Mouse (Mus musculus): ENCODE results near the gene Arhgef1. TPM values are rescaled to one million over a fixed set of nuclear protein-coding genes. Genes with fewer than 3 reads are reported as not detected.

Gene Arhgef1
- 131 and 132 TPM in 2 replicates for polyA plus RNA-seq (2015; fragmentation: Nextera tagmentation; extraction: Ambion mirVana)

DNA sequence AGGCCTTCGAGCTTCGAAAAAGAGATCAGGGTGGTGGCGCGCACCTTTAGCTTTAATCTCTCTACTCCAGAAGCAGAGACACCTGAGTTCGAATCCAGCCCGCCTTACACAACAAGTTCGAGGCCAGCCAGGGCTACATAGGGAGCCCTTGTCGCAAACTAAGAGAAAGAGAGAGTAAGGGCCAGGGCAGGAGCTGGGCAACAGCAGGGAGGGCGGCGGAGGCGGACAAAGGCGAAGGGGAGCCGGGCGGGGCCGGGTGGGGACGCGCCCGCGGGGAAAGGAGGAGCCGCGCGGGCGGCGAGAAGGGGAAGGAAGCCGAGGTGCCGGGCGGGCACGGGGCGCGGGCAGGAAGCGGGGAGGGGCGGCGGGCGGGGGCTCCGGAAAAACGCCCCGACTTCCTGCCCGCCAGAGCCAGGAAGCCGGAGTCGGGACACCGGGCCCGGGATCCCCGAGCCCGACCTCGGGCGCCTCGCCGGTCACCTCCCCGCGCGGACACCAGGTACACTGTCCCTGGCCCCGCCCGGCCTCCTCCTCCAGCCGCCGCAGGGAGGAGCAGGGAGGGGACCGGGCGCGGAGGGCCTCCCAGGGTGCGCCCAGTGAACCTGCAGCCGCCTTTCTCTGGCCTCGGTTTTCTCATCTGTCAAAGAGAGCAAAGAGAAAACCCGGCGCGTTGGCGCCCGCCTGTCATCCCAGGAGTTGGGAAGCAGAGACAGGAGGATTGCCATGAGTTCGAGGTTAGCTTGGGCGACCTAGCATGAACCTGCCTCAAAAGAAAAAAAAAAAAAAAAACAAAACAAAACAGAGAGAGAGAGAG is at the start of gene Arhgef1:
Arhgef1 (plus strand) TSS at position 283 of the 814 bp plus-strand sequence.
- H3K4me3 ChIP-seq = peak within 1 kb of the TSS; percentile 81
- peak within 1 kb of the TSS; percentile 85 for H3K9ac ChIP-seq
- peaks cover 47% of the 10 kb centered on the region for H3K4me1 ChIP-seq
- 8% methylated on average over 46 of the region's 68 CpGs for WGBS
- no peak for ATAC-seq (ENCODE audit: low FRiP score, low read depth)
- no peaks in the 10 kb centered on the region; the same call in 1 of the 2 replicates for H3K36me3 ChIP-seq
- peak within 1 kb of the TSS; percentile 84 for H3K27ac ChIP-seq
- peak within 1 kb of the TSS; percentile 90 for H3K4me2 ChIP-seq (replicated peaks)
- no peaks in the 10 kb centered on the region for H3K9me3 ChIP-seq
- H3K27me3 ChIP-seq = no peaks in the 10 kb centered on the region

- Histone ChIP-seq H3K4me3 (no peak overlapping the region), H3K27me3 (no peaks in the 10 kb centered on the region), H3K9me3 (no peaks in the 10 kb centered on the region), H3K36me3 (no peaks in the 10 kb centered on the region), H3K4me1 (peaks cover 5% of the 10 kb centered on the region; the same call in 1 of the 2 replicates), H3K4me2 (replicated peaks) (no peak overlapping the region), H3K9ac (no peak overlapping the region), H3K27ac (no peak overlapping the region)
- no peak for ATAC-seq (ENCODE audit: low FRiP score, low read depth)
These were observed 49.5 kb upstream of the Arhgef1 start for GRCm38 (mm10) chr7:24853233-24853563.

- no peaks in the 10 kb centered on the region for H3K36me3 ChIP-seq
- no peak overlapping the region for H3K27ac ChIP-seq
- H3K9me3 ChIP-seq = no peaks in the 10 kb centered on the region
- no peak overlapping the region for H3K4me2 ChIP-seq (replicated peaks)
- H3K4me3 ChIP-seq = no peak overlapping the region
- H3K9ac ChIP-seq = no peak overlapping the region
- peaks cover 5% of the 10 kb centered on the region; the same call in 1 of the 2 replicates for H3K4me1 ChIP-seq
- WGBS = 31% methylated on average over 7 of the region's 7 CpGs
- no peaks in the 10 kb centered on the region for H3K27me3 ChIP-seq
- no peak for ATAC-seq (ENCODE audit: low FRiP score, low read depth)
These were observed 49.0 kb upstream of the Arhgef1 start for GRCm38 (mm10) chr7:24853695-24854094.

DNA sequence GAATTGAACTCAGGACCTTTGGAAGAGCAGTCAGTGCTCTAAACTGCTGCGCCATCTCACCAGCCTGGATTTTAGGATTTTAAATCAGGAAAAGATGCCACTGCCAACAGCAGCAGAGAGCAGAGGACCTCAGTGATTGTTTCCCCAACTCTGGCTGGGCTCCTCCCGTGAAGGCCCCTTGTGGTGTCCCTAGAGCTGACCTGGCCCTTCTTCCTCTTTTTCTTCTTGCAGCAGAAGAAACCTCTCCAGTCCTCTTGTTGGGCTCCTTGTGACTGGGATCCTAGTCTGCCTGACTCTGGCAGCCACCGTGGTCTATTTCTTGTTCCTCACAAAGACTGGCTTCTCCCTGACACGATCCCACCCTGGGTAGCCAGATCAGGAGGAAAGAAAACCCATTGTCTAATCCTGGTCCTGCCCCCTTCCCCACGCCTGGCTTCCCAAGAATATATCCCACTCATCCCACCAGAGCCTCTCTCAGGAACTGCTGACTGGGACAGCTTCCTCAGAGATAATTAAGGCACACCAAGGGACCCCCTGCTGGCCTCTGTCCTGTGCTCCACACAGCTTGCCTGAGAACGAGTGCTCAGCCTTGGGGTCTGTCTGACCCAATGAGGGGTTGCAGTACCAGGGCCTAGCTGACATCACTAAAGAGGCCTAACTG is 46.1 kb upstream of the Arhgef1 start:
- Histone ChIP-seq H3K36me3 (no peaks in the 10 kb centered on the region), H3K9ac (no peak overlapping the region), H3K4me2 (replicated peaks) (no peak overlapping the region), H3K27me3 (no peaks in the 10 kb centered on the region), H3K27ac (no peak overlapping the region), H3K4me1 (peaks cover 5% of the 10 kb centered on the region; the same call in 1 of the 2 replicates), H3K9me3 (no peaks in the 10 kb centered on the region), H3K4me3 (no peak overlapping the region)
- 45% methylated on average over 6 of the region's 6 CpGs for WGBS
- ATAC-seq (ENCODE audit: low FRiP score, low read depth) = no peak

DNA sequence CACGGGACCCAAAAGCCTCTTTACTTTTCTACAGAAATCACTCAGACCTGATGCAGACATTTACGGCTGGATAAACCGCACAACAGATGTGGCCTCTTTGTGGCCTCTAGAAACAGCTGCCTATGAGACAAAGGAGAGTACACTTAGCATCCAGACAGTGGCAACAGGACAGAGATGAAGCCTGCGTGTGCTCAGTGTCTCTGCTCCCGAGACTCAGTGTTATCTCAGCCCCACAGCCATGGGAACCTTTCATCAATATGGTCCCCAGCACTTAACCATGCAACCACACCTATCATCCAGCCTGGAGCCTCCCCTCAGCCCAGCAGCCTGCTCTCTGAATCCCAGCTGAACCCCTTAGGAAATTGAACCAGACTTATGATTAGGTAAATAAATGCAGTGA is 43.5 kb upstream of the Arhgef1 start:
- 67% methylated on average over 5 of the region's 5 CpGs for WGBS
- Histone ChIP-seq H3K36me3 (no peaks in the 10 kb centered on the region), H3K9ac (no peak overlapping the region), H3K4me1 (no peaks in the 10 kb centered on the region), H3K27me3 (no peaks in the 10 kb centered on the region), H3K9me3 (no peaks in the 10 kb centered on the region), H3K27ac (no peak overlapping the region), H3K4me3 (no peak overlapping the region), H3K4me2 (replicated peaks) (no peak overlapping the region)
- ATAC-seq (ENCODE audit: low FRiP score, low read depth) = no peak

GRCm38 (mm10) chr7:24861913-24862312 is 40.8 kb upstream of the Arhgef1 start, which contains the start of gene Gm9844:
Gene Gm9844, plus strand, starts transcription at chr7:24862213.
- Histone ChIP-seq H3K4me2 (replicated peaks) (no peak within 1 kb of the TSS), H3K4me1 (no peaks in the 10 kb centered on the region), H3K4me3 (no peak within 1 kb of the TSS), H3K27ac (no peak within 1 kb of the TSS), H3K9me3 (no peaks in the 10 kb centered on the region), H3K27me3 (peaks cover 4% of the 10 kb centered on the region; the same call in 1 of the 2 replicates), H3K9ac (no peak within 1 kb of the TSS), H3K36me3 (no peaks in the 10 kb centered on the region)
- no peak for ATAC-seq (ENCODE audit: low FRiP score, low read depth)
- WGBS = 83% methylated on average over 7 of the region's 7 CpGs

DNA sequence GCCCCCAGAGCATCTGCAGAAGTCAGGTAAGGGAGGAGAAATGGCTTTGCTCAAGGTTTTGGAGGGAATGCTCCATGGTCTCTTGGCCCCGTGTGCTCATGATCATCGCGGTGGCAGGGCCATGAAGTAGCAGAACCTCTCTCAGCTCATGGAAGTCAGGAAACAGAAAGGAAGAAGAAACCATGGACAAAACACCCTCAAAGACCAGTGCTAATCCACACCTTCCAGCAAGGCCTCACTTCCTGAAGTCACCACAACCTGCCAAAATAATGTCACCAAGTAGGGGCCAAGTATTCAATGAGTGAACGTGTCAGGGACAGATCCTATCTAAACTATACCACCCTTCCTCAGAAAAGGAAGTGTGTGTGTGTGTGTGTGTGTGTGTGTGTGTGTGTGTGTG is 39.9 kb upstream of the Arhgef1 start:
- whole genome bisulfite sequencing = 87% methylated on average over 4 of the region's 4 CpGs
- H3K9me3 ChIP-seq = no peaks in the 10 kb centered on the region
- no peak for ATAC-seq (ENCODE audit: low FRiP score, low read depth)

GRCm38 (mm10) chr7:24864156-24864555 is 38.6 kb upstream of the Arhgef1 start:
- H3K27me3 ChIP-seq = peaks cover 10% of the 10 kb centered on the region; the same call in 1 of the 2 replicates
- 35% methylated on average over 6 of the region's 6 CpGs for WGBS

More for the DNA sequence above, 39.9 kb upstream of the Arhgef1 start:
- Histone ChIP-seq H3K4me1 (no peaks in the 10 kb centered on the region), H3K4me3 (no peak overlapping the region), H3K27me3 (peaks cover 8% of the 10 kb centered on the region; the same call in 1 of the 2 replicates), H3K36me3 (no peaks in the 10 kb centered on the region), H3K4me2 (replicated peaks) (no peak overlapping the region), H3K9ac (no peak overlapping the region), H3K27ac (no peak overlapping the region)

GRCm38 (mm10) chr7:24869080-24869479 is 33.6 kb upstream of the Arhgef1 start:
- Histone ChIP-seq H3K27me3 (peaks cover 22% of the 10 kb centered on the region), H3K9ac (no peak overlapping the region), H3K27ac (no peak overlapping the region), H3K4me1 (no peaks in the 10 kb centered on the region), H3K4me3 (no peak overlapping the region), H3K4me2 (replicated peaks) (no peak overlapping the region), H3K9me3 (peaks cover 6% of the 10 kb centered on the region; the same call in 1 of the 2 replicates), H3K36me3 (no peaks in the 10 kb centered on the region)
- 70% methylated on average over 17 of the region's 17 CpGs for WGBS
- ATAC-seq (ENCODE audit: low FRiP score, low read depth) = no peak

More at GRCm38 (mm10) chr7:24864156-24864555, 38.6 kb upstream of the Arhgef1 start:
- no peak overlapping the region for H3K4me2 ChIP-seq (replicated peaks)
- no peaks in the 10 kb centered on the region for H3K4me1 ChIP-seq
- no peak overlapping the region for H3K27ac ChIP-seq
- H3K9me3 ChIP-seq = no peaks in the 10 kb centered on the region
- H3K9ac ChIP-seq = no peak overlapping the region
- H3K36me3 ChIP-seq = no peaks in the 10 kb centered on the region
- no peak overlapping the region for H3K4me3 ChIP-seq
- ATAC-seq (ENCODE audit: low FRiP score, low read depth) = no peak

- peaks cover 6% of the 10 kb centered on the region; the same call in 1 of the 2 replicates for H3K9me3 ChIP-seq
- no peaks in the 10 kb centered on the region for H3K36me3 ChIP-seq
- H3K4me1 ChIP-seq = no peaks in the 10 kb centered on the region
- no peak within 1 kb of the TSS for H3K9ac ChIP-seq
- peaks cover 22% of the 10 kb centered on the region for H3K27me3 ChIP-seq
- no peak within 1 kb of the TSS for H3K27ac ChIP-seq
- no peak within 1 kb of the TSS for H3K4me2 ChIP-seq (replicated peaks)
- 53% methylated on average over 41 of the region's 41 CpGs for WGBS
- H3K4me3 ChIP-seq = no peak within 1 kb of the TSS
- no peak for ATAC-seq (ENCODE audit: low FRiP score, low read depth)
These were observed 33.1 kb upstream of the Arhgef1 start, which contains the start of the genes Lypd4 and Dmrtc2 for GRCm38 (mm10) chr7:24869532-24870165. Gene Lypd4, minus strand, starts transcription at chr7:24869941. Gene Dmrtc2, plus strand, starts transcription at chr7:24870057.

- Histone ChIP-seq H3K4me2 (replicated peaks) (no peak overlapping the region), H3K4me3 (no peak overlapping the region), H3K9ac (no peak overlapping the region), H3K4me1 (peaks cover 15% of the 10 kb centered on the region), H3K9me3 (no peaks in the 10 kb centered on the region), H3K27ac (no peak overlapping the region), H3K27me3 (no peaks in the 10 kb centered on the region; the same call in 1 of the 2 replicates), H3K36me3 (no peaks in the 10 kb centered on the region)
- WGBS = 51% methylated on average over 3 of the region's 3 CpGs
- ATAC-seq (ENCODE audit: low FRiP score, low read depth) = no peak
These were observed 25.1 kb upstream of the Arhgef1 start for GRCm38 (mm10) chr7:24877588-24877987.

- Histone ChIP-seq H3K9me3 (no peaks in the 10 kb centered on the region), H3K27me3 (no peaks in the 10 kb centered on the region; the same call in 1 of the 2 replicates), H3K9ac (no peak overlapping the region), H3K36me3 (no peaks in the 10 kb centered on the region), H3K4me1 (peaks cover 15% of the 10 kb centered on the region), H3K27ac (no peak overlapping the region), H3K4me3 (no peak overlapping the region), H3K4me2 (replicated peaks) (no peak overlapping the region)
- no peak for ATAC-seq (ENCODE audit: low FRiP score, low read depth)
- WGBS = 38% methylated on average over 2 of the region's 2 CpGs
These were observed 23.1 kb upstream of the Arhgef1 start for GRCm38 (mm10) chr7:24879620-24880019.

Data from limb, embryonic 13.5 days (tissue).